Mouse (Mus musculus) G1E-ER4 (cell line): ENCODE data around the gene Zfp995. TPM values are rescaled to one million over a fixed set of nuclear protein-coding genes. Genes with fewer than 3 reads are reported as not detected.
"Not testable (repeated sequence)": the region's sequence is repeated elsewhere in the genome, so short reads cannot be mapped to it uniquely, and the experiment has no call there.

ENCODE experiments used
- GATA1 ChIP-seq: IDR thresholded peaks from one replicate; pipeline ENCODE4 v1.8.0; 2012; ENCODE audit warnings: low read length, inconsistent platforms
- polyA plus RNA-seq: library from polyadenylated mRNA; stranded (reverse); fragments of >175 nt; gene quantifications from 2 replicates; pipeline ENCODE4 v1.2.3, GENCODE M21; 2012

The Zfp995 gene
- not detected in 2 replicates for polyA plus RNA-seq

DNA sequence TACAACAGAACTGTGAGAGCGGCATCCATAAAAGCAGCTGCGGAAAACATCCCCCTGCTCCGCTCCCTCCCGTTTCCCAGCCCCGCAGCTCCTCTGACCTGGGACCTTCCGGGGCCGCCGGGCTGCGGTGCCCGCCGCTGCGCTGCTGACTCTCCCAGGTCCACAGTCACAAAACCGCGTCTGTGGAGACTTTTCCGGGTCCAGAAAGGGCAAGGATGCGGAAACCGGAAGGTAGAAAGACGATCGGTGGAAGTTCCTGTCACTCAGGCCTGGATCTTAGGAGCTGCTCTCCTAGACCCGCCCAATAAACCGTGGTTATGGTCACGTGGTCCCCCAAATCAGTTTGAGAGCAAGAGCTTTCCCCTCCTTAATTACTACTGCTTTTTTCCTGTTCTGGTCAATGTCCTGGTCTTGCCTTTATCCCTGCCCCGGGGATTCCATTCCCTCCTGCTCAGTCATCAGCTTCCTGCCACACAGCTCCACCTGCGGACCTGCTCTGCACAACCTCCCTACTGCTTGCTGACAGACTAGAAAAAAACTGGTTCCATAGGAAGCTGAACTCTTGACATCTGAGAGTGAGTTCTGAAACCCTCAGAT is at the start of gene Zfp995:
Gene Zfp995 (minus strand): TSS at position 471 of the 597 bp plus-strand sequence.
- TF ChIP-seq GATA1 = not testable (repeated sequence)

DNA sequence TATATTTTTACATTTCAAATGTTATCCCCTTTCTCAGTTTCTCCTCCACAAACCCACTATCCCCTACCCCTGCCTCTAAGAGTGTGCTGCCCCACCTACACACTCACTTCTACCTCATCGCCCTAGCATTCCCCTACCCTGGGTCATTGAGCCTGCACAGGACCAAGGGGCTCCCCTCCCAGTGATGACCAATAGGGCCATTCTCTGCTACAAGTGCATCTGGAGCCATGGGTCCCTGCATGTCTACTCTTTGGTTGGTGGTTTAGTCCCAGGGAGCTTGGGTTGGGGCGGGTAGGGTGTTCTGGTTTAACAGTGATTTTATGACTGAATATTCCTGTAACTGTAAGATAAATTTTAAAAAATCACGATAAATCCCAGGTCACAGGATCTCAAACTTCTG is 687 bp downstream of the Zfp995 start:
- TF ChIP-seq GATA1 = no peak

DNA sequence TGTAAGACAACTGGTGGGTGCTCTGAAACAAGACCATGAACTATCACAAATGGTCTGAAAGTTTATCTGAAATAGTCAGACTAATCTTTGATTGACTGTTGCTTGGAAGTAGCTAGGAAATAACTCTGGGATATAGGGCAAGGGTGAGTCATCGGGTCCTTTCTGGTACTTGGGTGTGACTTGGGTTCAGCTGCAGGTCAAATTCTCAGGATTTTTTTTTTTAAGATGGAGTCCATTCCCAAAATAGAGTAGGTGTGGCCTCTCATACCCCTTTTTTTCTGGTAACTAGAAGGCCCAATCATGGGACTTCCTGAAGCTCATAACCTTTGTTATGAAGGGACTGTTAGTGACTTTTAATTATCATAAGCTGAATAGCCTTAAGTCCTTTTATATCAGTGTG is 38.5 kb downstream of the Zfp995 start:
- no peak for TF ChIP-seq GATA1

DNA sequence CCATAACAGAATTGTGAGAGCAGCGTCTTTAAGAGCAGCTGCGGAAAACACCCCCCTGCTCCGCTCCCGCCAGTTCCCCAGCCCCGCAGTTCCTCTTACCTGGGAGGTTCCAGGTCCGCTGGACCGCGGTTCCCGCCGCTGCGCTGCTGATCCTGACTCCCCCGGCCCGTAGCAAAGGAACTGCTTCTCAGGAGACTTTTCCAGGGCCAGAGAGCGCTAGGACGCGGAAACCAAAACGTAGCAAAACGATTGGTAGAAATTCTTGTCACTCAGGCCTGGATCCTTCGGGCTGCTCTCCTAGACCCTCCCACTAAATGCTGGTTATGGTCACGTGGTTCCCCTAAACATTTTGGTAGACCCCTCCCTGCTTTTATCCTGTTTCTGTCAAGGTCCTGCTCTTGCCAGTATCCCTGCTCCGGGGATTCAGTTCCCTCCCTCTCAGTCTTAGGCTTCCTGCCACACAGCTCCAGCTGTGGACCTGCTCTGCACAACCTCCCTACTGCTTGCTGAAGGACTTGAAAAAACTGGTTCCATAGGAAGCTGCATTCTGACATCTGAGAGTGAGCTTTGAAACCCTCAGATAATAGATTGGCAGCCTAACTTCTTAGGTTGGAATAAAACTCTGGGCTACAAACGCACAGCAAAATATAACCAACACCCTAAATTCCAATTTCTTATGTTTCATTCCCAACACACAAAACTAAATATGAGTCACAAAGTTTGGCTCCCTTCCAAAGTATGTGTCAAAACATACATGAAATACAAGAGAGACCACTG is 64.0 kb downstream of the Zfp995 start, which contains the start of gene Zfp820:
Gene Zfp820 (minus strand): TSS at position 228 of the 777 bp plus-strand sequence.
- no peak for TF ChIP-seq GATA1

DNA sequence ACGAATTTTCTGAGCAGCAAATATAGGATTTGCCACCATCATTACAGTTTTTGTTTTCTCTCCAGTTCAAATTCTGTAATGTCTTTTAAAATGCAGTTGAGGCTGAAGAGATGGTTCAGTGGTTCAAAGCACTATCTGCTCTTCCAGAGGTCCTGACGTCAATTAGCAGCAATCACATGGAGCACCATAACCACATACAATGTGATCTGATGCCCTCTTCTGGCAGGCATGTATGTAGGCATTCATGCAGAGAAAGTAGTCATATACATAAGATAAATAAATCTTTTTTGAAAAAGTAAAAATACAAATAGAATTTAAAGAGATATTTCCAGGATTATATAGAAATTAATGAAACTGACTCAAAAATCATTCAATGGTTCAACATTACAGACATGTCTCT is 71.2 kb downstream of the Zfp995 start:
- no peak for TF ChIP-seq GATA1

Other genes with a start within 250 kb of the Zfp995 start
- gene Gm10226, start 218.1 kb downstream of the Zfp995 start, polyA plus RNA-seq = not detected in 2 replicates
- 0.56 and 0.92 TPM in 2 replicates for gene Zfp760, start 202.2 kb downstream of the Zfp995 start, polyA plus RNA-seq
- gene Zfp229, start 179.1 kb downstream of the Zfp995 start, polyA plus RNA-seq = 1.6 and 2.0 TPM in 2 replicates
- not detected in 2 replicates for gene Zfp820, start 64.2 kb downstream of the Zfp995 start, polyA plus RNA-seq
- gene Zfp942, start 52.5 kb upstream of the Zfp995 start, polyA plus RNA-seq = 0.95 and 1.6 TPM in 2 replicates
- 0.25 and 0.41 TPM in 2 replicates for gene Zfp943, start 52.6 kb upstream of the Zfp995 start, polyA plus RNA-seq